Mouse (Mus musculus) lung, postnatal 0 days (tissue): Measurements from ENCODE around the gene Olfr247.
"Not testable (repeated sequence)": the region's sequence is repeated elsewhere in the genome, so short reads cannot be mapped to it uniquely, and the experiment has no call there.

Experiments
- CTCF ChIP-seq: IDR thresholded peaks from 2 replicates; pipeline ENCODE4 v1.5.1; 2016; ENCODE audit warnings: antibody characterized with exemption, mild to moderate bottlenecking
- EP300 ChIP-seq: IDR thresholded peaks from 2 replicates; pipeline ENCODE4 v1.6.1; 2016; ENCODE audit warnings: antibody characterized with exemption, mild to moderate bottlenecking, control low read depth

GRCm38 (mm10) chr10:129967166-129967565, 8.8 kb downstream of the Olfr247 start, which contains the start of gene Olfr819:
- TF ChIP-seq EP300, CTCF: not testable (repeated sequence)
